Mouse (Mus musculus) neural tube, embryonic 15.5 days (tissue): Measurements from ENCODE around the gene Cdc45. TPM values are rescaled to one million over a fixed set of nuclear protein-coding genes. Genes with fewer than 3 reads are reported as not detected.

Experiments used
- ATAC-seq: fragments of 200-750 bp; cut with Nextera tagmentation; 2 replicates; pipeline ENCODE4 v1.8.0; 2017; ENCODE audit warnings: mild to moderate bottlenecking, moderate TSS enrichment, moderate library complexity; ENCODE audit not compliant: low FRiP score
- H3K27ac ChIP-seq: fragments of 300-500 bp; sonication (generic); replicated peaks from 2 replicates; pipeline ENCODE4 v1.5.1; 2015; ENCODE audit warnings: mild to moderate bottlenecking, inconsistent platforms
- H3K27me3 ChIP-seq: fragments of 300-500 bp; sonication (generic); replicated peaks from 2 replicates; pipeline ENCODE4 v1.6.1; 2015; ENCODE audit warnings: inconsistent platforms
- H3K36me3 ChIP-seq: fragments of 300-500 bp; sonication (generic); 2 replicates; pipeline ENCODE4 v1.6.1; 2015; ENCODE audit warnings: inconsistent platforms
- H3K4me1 ChIP-seq: fragments of 300-500 bp; sonication (generic); 2 replicates; pipeline ENCODE4 v1.6.1; 2015; ENCODE audit warnings: inconsistent platforms
- H3K4me2 ChIP-seq: fragments of 300-500 bp; sonication (generic); 2 replicates; pipeline ENCODE4 v1.6.1; 2015; ENCODE audit warnings: inconsistent platforms, mild to moderate bottlenecking, moderate library complexity
- H3K4me3 ChIP-seq: fragments of 300-500 bp; sonication (generic); replicated peaks from 2 replicates; pipeline ENCODE4 v1.5.1; 2015; ENCODE audit warnings: mild to moderate bottlenecking, inconsistent platforms
- H3K9ac ChIP-seq: fragments of 300-500 bp; sonication (generic); replicated peaks from 2 replicates; pipeline ENCODE4 v1.6.1; 2015; ENCODE audit warnings: mild to moderate bottlenecking, inconsistent platforms
- H3K9me3 ChIP-seq: fragments of 300-500 bp; sonication (generic); replicated peaks from 2 replicates; pipeline ENCODE4 v1.6.1; 2016; ENCODE audit warnings: inconsistent platforms
- WGBS: fragments of 180-500 bp; shearing (Covaris S2); methylation state at CpG from one replicate; pipeline ENCODE4 v1.1.7; 2015; ENCODE audit warnings: mixed read lengths; 5-methylcytosine and 5-hydroxymethylcytosine counted together
- polyA plus RNA-seq: library from polyadenylated mRNA; unstranded; fragments of >200 nt; fragmentation: Nextera tagmentation; extraction: Ambion mirVana; gene quantifications from 2 replicates; pipeline ENCODE4 v1.2.1, GENCODE M21; 2015

Cdc45 gene
- polyA plus RNA-seq, 1 experiment from 2014 or later: 6.6 TPM

GRCm38 (mm10) chr16:18761734-18762133 lies 50.1 kb downstream of the Cdc45 start:
- H3K27me3 ChIP-seq: no peaks in the 10 kb centered on the region
- H3K9me3 ChIP-seq: no peaks in the 10 kb centered on the region
- H3K9ac ChIP-seq: no peak overlapping the region
- no peak overlapping the region for H3K27ac ChIP-seq
- H3K4me1 ChIP-seq: no peaks in the 10 kb centered on the region
- H3K4me3 ChIP-seq: no peak overlapping the region
- ATAC-seq: no peak
- WGBS: 88% methylated on average over 4 of the region's 4 CpGs
- no peak overlapping the region for H3K4me2 ChIP-seq
- no peaks in the 10 kb centered on the region for H3K36me3 ChIP-seq

- no peaks in the 10 kb centered on the region for H3K9me3 ChIP-seq
- WGBS: 82% methylated on average over 10 of the region's 10 CpGs
- H3K4me1 ChIP-seq: no peaks in the 10 kb centered on the region
- no peaks in the 10 kb centered on the region for H3K36me3 ChIP-seq
- H3K27me3 ChIP-seq: no peaks in the 10 kb centered on the region
- no peak for ATAC-seq
- no peak overlapping the region for H3K4me3 ChIP-seq
- no peak overlapping the region for H3K4me2 ChIP-seq
- no peak overlapping the region for H3K27ac ChIP-seq
- no peak overlapping the region for H3K9ac ChIP-seq
Observed at GRCm38 (mm10) chr16:18751885-18752499, 59.8 kb downstream of the Cdc45 start.

GRCm38 (mm10) chr16:18751101-18751500 lies 60.7 kb downstream of the Cdc45 start:
- Histone ChIP-seq H3K4me3 (no peak overlapping the region), H3K9ac (no peak overlapping the region), H3K36me3 (no peaks in the 10 kb centered on the region), H3K27ac (no peak overlapping the region), H3K27me3 (no peaks in the 10 kb centered on the region), H3K4me1 (no peaks in the 10 kb centered on the region), H3K9me3 (no peaks in the 10 kb centered on the region), H3K4me2 (no peak overlapping the region)
- 86% methylated on average over 11 of the region's 11 CpGs for WGBS
- no peak for ATAC-seq

GRCm38 (mm10) chr16:18746268-18747122 lies 65.3 kb downstream of the Cdc45 start:
- Histone ChIP-seq H3K27me3 (no peaks in the 10 kb centered on the region), H3K9ac (no peak overlapping the region), H3K36me3 (no peaks in the 10 kb centered on the region), H3K4me1 (no peaks in the 10 kb centered on the region), H3K9me3 (no peaks in the 10 kb centered on the region), H3K4me3 (no peak overlapping the region), H3K4me2 (no peak overlapping the region), H3K27ac (no peak overlapping the region)
- 82% methylated on average over 20 of the region's 20 CpGs for WGBS
- no peak for ATAC-seq

- Histone ChIP-seq H3K4me1 (no peaks in the 10 kb centered on the region), H3K9me3 (no peaks in the 10 kb centered on the region), H3K4me2 (no peak overlapping the region), H3K9ac (no peak overlapping the region), H3K27me3 (no peaks in the 10 kb centered on the region), H3K4me3 (no peak overlapping the region), H3K36me3 (no peaks in the 10 kb centered on the region), H3K27ac (no peak overlapping the region)
- no peak for ATAC-seq
Observed at GRCm38 (mm10) chr16:18738303-18738702, 73.5 kb downstream of the Cdc45 start.

- no peak for ATAC-seq
- no peak overlapping the region for H3K4me2 ChIP-seq
- no peaks in the 10 kb centered on the region for H3K9me3 ChIP-seq
- no peaks in the 10 kb centered on the region for H3K4me1 ChIP-seq
- no peaks in the 10 kb centered on the region for H3K27me3 ChIP-seq
- no peaks in the 10 kb centered on the region for H3K36me3 ChIP-seq
- no peak overlapping the region for H3K9ac ChIP-seq
- no peak overlapping the region for H3K4me3 ChIP-seq
- 69% methylated on average over 20 of the region's 20 CpGs for WGBS
- no peak overlapping the region for H3K27ac ChIP-seq
Observed at GRCm38 (mm10) chr16:18733100-18733956, 78.5 kb downstream of the Cdc45 start.

GRCm38 (mm10) chr16:18730640-18731039 lies 81.1 kb downstream of the Cdc45 start:
- WGBS: 76% methylated on average over 3 of the region's 3 CpGs

More at GRCm38 (mm10) chr16:18730640-18731039, 81.1 kb downstream of the Cdc45 start:
- no peaks in the 10 kb centered on the region for H3K9me3 ChIP-seq
- H3K4me2 ChIP-seq: no peak overlapping the region
- H3K27ac ChIP-seq: no peak overlapping the region
- H3K9ac ChIP-seq: no peak overlapping the region
- no peaks in the 10 kb centered on the region for H3K36me3 ChIP-seq
- no peak for ATAC-seq
- H3K4me3 ChIP-seq: no peak overlapping the region
- H3K27me3 ChIP-seq: no peaks in the 10 kb centered on the region
- no peaks in the 10 kb centered on the region for H3K4me1 ChIP-seq

Other genes with a start within 250 kb of the Cdc45 start
- gene Tbx1, start 221.3 kb downstream of the Cdc45 start, polyA plus RNA-seq: 1.2 and 1.9 TPM in 2 replicates
- gene Gp1bb, start 189.6 kb downstream of the Cdc45 start, polyA plus RNA-seq: 10.1 and 11.5 TPM in 2 replicates
- 14.0 and 21.3 TPM in 2 replicates for gene Gm49601, start 185.6 kb downstream of the Cdc45 start, polyA plus RNA-seq
- 185 and 216 TPM in 2 replicates for gene Sept5, start 182.0 kb downstream of the Cdc45 start, polyA plus RNA-seq
- 111 and 121 TPM in 2 replicates for gene Cldn5, start 35.1 kb downstream of the Cdc45 start, polyA plus RNA-seq
- gene Ufd1, start 208 bp downstream of the Cdc45 start, polyA plus RNA-seq: 110 and 114 TPM in 2 replicates
- gene 2510002D24Rik, start 24.6 kb upstream of the Cdc45 start, polyA plus RNA-seq: 48.0 and 50.2 TPM in 2 replicates
- gene Gm28539, start 24.6 kb upstream of the Cdc45 start, polyA plus RNA-seq: 0.17 TPM in 1 of 2 replicates, not detected in the other
- gene Mrpl40, start 64.9 kb upstream of the Cdc45 start, polyA plus RNA-seq: 86.3 and 94.9 TPM in 2 replicates
- gene Hira, start 65.0 kb upstream of the Cdc45 start, polyA plus RNA-seq: 17.5 and 18.7 TPM in 2 replicates